Mouse (Mus musculus): Measurements from ENCODE around the gene Ankmy2. TPM values are rescaled to one million over a fixed set of nuclear protein-coding genes. Genes with fewer than 3 reads are reported as not detected.
"Not testable (repeated sequence)": the region's sequence is repeated elsewhere in the genome, so short reads cannot be mapped to it uniquely, and the experiment has no call there.

The Ankmy2 gene
- polyA plus RNA-seq, 1 experiment from 2014 or later = 26.7 TPM

GRCm38 (mm10) chr12:36157638-36158308 is 859 bp downstream of the Ankmy2 start, which contains the start of gene Bzw2:
TSS of gene Bzw2 (minus strand) at chr12:36158080.
- H3K4me1 ChIP-seq (replicated peaks) = peaks cover 26% of the 10 kb centered on the region
- peak within 1 kb of the TSS; percentile 98 for H3K4me3 ChIP-seq
- peak within 1 kb of the TSS; percentile 92 for H3K27ac ChIP-seq (ENCODE audit: poor library complexity, severe bottlenecking)
- 4% methylated on average over 26 of the region's 26 CpGs for WGBS
- ATAC-seq (ENCODE audit: insufficient number of reproducible peaks, low FRiP score) = peak; percentile 26; the same call in 1 of the 2 replicates
- peak within 1 kb of the TSS; percentile 77 for H3K4me2 ChIP-seq
- H3K9ac ChIP-seq = peak within 1 kb of the TSS; percentile 97
- H3K27me3 ChIP-seq (replicated peaks) = no peaks in the 10 kb centered on the region
- no peaks in the 10 kb centered on the region for H3K36me3 ChIP-seq
- no peaks in the 10 kb centered on the region for H3K9me3 ChIP-seq (replicated peaks)

- Histone ChIP-seq H3K9ac (no peak overlapping the region), H3K4me3 (no peak overlapping the region), H3K4me2 (no peak overlapping the region), H3K9me3 (replicated peaks) (no peaks in the 10 kb centered on the region), H3K27ac (ENCODE audit: poor library complexity, severe bottlenecking) (no peak overlapping the region), H3K36me3 (0 out of 2 replicates have a peak, but pooled peaks cover 9% of the 10 kb centered on the region), H3K4me1 (replicated peaks) (peaks cover 24% of the 10 kb centered on the region), H3K27me3 (replicated peaks) (no peaks in the 10 kb centered on the region)
- 0 out of 2 replicates have a peak, but pooled peaks have one; percentile 33 for ATAC-seq (ENCODE audit: insufficient number of reproducible peaks, low FRiP score)
- 35% methylated on average over 7 of the region's 7 CpGs for WGBS
These were observed 7.3 kb downstream of the Ankmy2 start for GRCm38 (mm10) chr12:36164126-36164791.

- Histone ChIP-seq H3K4me1 (replicated peaks) (peaks cover 24% of the 10 kb centered on the region), H3K4me2 (no peak overlapping the region), H3K27ac (ENCODE audit: poor library complexity, severe bottlenecking) (no peak overlapping the region), H3K9me3 (replicated peaks) (no peaks in the 10 kb centered on the region), H3K9ac (no peak overlapping the region), H3K4me3 (no peak overlapping the region), H3K36me3 (peaks cover 15% of the 10 kb centered on the region), H3K27me3 (replicated peaks) (no peaks in the 10 kb centered on the region)
- WGBS = 28% methylated on average over 1 of the region's 1 CpGs
- ATAC-seq (ENCODE audit: insufficient number of reproducible peaks, low FRiP score) = no peak
These were observed 8.4 kb downstream of the Ankmy2 start for GRCm38 (mm10) chr12:36165299-36165698.

- WGBS = 89% methylated on average over 5 of the region's 5 CpGs
- H3K4me1 ChIP-seq (replicated peaks) = no peaks in the 10 kb centered on the region
- no peaks in the 10 kb centered on the region for H3K27me3 ChIP-seq (replicated peaks)
- H3K27ac ChIP-seq (ENCODE audit: poor library complexity, severe bottlenecking) = no peak overlapping the region
- H3K36me3 ChIP-seq = peaks cover 62% of the 10 kb centered on the region
- no peaks in the 10 kb centered on the region for H3K9me3 ChIP-seq (replicated peaks)
- no peak overlapping the region for H3K4me3 ChIP-seq
- no peak overlapping the region for H3K9ac ChIP-seq
- H3K4me2 ChIP-seq = no peak overlapping the region
- no peak for ATAC-seq (ENCODE audit: insufficient number of reproducible peaks, low FRiP score)
These were observed 20.3 kb downstream of the Ankmy2 start for GRCm38 (mm10) chr12:36177227-36177626.

- Histone ChIP-seq H3K27me3 (replicated peaks) (no peaks in the 10 kb centered on the region), H3K27ac (ENCODE audit: poor library complexity, severe bottlenecking) (peak overlapping the region; percentile 51; the same call in 1 of the 2 replicates), H3K4me2 (no peak overlapping the region), H3K9me3 (replicated peaks) (no peaks in the 10 kb centered on the region), H3K36me3 (peaks cover 54% of the 10 kb centered on the region), H3K4me3 (no peak overlapping the region), H3K4me1 (replicated peaks) (no peaks in the 10 kb centered on the region), H3K9ac (no peak overlapping the region)
- ATAC-seq (ENCODE audit: insufficient number of reproducible peaks, low FRiP score) = peak; percentile 83
- 51% methylated on average over 6 of the region's 6 CpGs for WGBS
These were observed 25.7 kb downstream of the Ankmy2 start for GRCm38 (mm10) chr12:36182570-36182969.

GRCm38 (mm10) chr12:36187081-36187480 is 30.2 kb downstream of the Ankmy2 start:
- Histone ChIP-seq H3K4me1 (replicated peaks) (no peaks in the 10 kb centered on the region), H3K27me3 (replicated peaks) (no peaks in the 10 kb centered on the region), H3K36me3 (peaks cover 76% of the 10 kb centered on the region), H3K4me2 (no peak overlapping the region), H3K9ac (no peak overlapping the region), H3K4me3 (no peak overlapping the region), H3K9me3 (replicated peaks) (no peaks in the 10 kb centered on the region), H3K27ac (ENCODE audit: poor library complexity, severe bottlenecking) (no peak overlapping the region)
- no peak for ATAC-seq (ENCODE audit: insufficient number of reproducible peaks, low FRiP score)
- 67% methylated on average over 6 of the region's 6 CpGs for WGBS

- Histone ChIP-seq H3K27me3 (replicated peaks) (no peaks in the 10 kb centered on the region), H3K4me2 (no peak overlapping the region), H3K4me3 (no peak overlapping the region), H3K4me1 (replicated peaks) (no peaks in the 10 kb centered on the region), H3K27ac (ENCODE audit: poor library complexity, severe bottlenecking) (no peak overlapping the region), H3K9ac (no peak overlapping the region), H3K9me3 (replicated peaks) (no peaks in the 10 kb centered on the region), H3K36me3 (peaks cover 69% of the 10 kb centered on the region)
- 93% methylated on average over 3 of the region's 3 CpGs for WGBS
- no peak for ATAC-seq (ENCODE audit: insufficient number of reproducible peaks, low FRiP score)
These were observed 32.7 kb downstream of the Ankmy2 start for GRCm38 (mm10) chr12:36189610-36190009.

GRCm38 (mm10) chr12:36190343-36190742 is 33.4 kb downstream of the Ankmy2 start:
- no peaks in the 10 kb centered on the region for H3K9me3 ChIP-seq (replicated peaks)
- H3K9ac ChIP-seq = no peak overlapping the region
- H3K4me3 ChIP-seq = no peak overlapping the region
- H3K27me3 ChIP-seq (replicated peaks) = no peaks in the 10 kb centered on the region
- H3K36me3 ChIP-seq = peaks cover 75% of the 10 kb centered on the region
- no peak overlapping the region for H3K27ac ChIP-seq (ENCODE audit: poor library complexity, severe bottlenecking)
- WGBS = 89% methylated on average over 5 of the region's 5 CpGs
- no peaks in the 10 kb centered on the region for H3K4me1 ChIP-seq (replicated peaks)
- no peak for ATAC-seq (ENCODE audit: insufficient number of reproducible peaks, low FRiP score)
- H3K4me2 ChIP-seq = no peak overlapping the region

GRCm38 (mm10) chr12:36194976-36195375 is 38.1 kb downstream of the Ankmy2 start:
- Histone ChIP-seq H3K27ac (ENCODE audit: poor library complexity, severe bottlenecking) (no peak overlapping the region), H3K9me3 (replicated peaks) (peaks cover 12% of the 10 kb centered on the region), H3K4me1 (replicated peaks) (no peaks in the 10 kb centered on the region), H3K9ac (no peak overlapping the region), H3K27me3 (replicated peaks) (no peaks in the 10 kb centered on the region), H3K4me2 (no peak overlapping the region), H3K4me3 (no peak overlapping the region), H3K36me3 (peaks cover 75% of the 10 kb centered on the region)
- ATAC-seq (ENCODE audit: insufficient number of reproducible peaks, low FRiP score) = no peak
- WGBS = 90% methylated on average over 7 of the region's 7 CpGs

- not testable (repeated sequence) for H3K9ac ChIP-seq
These were observed 48.7 kb downstream of the Ankmy2 start for GRCm38 (mm10) chr12:36205579-36206119.

GRCm38 (mm10) chr12:36207072-36207799 is 50.3 kb downstream of the Ankmy2 start:
- Histone ChIP-seq H3K4me1 (replicated peaks) (peaks cover 6% of the 10 kb centered on the region), H3K36me3 (no peaks in the 10 kb centered on the region), H3K9me3 (replicated peaks) (no peaks in the 10 kb centered on the region), H3K4me2 (peak overlapping the region; percentile 32; the same call in 1 of the 2 replicates), H3K27ac (ENCODE audit: poor library complexity, severe bottlenecking) (no peak overlapping the region), H3K9ac (no peak overlapping the region), H3K4me3 (no peak overlapping the region), H3K27me3 (replicated peaks) (no peaks in the 10 kb centered on the region)
- peak; percentile 66 for ATAC-seq (ENCODE audit: insufficient number of reproducible peaks, low FRiP score)
- 52% methylated on average over 9 of the region's 9 CpGs for WGBS

More at GRCm38 (mm10) chr12:36205579-36206119, 48.7 kb downstream of the Ankmy2 start:
- ATAC-seq (ENCODE audit: insufficient number of reproducible peaks, low FRiP score); H3K27me3 ChIP-seq (replicated peaks); H3K36me3 ChIP-seq; H3K9me3 ChIP-seq (replicated peaks); H3K4me1 ChIP-seq (replicated peaks); H3K4me2 ChIP-seq; H3K27ac ChIP-seq (ENCODE audit: poor library complexity, severe bottlenecking); H3K4me3 ChIP-seq: not testable (repeated sequence)
- 55% methylated on average over 5 of the region's 5 CpGs for WGBS

Measured in heart, embryonic 12.5 days (tissue).